Mouse (Mus musculus) embryonic facial prominence, embryonic 13.5 days (tissue): ENCODE data around the gene B4galnt1. TPM values are rescaled to one million over a fixed set of nuclear protein-coding genes. Genes with fewer than 3 reads are reported as not detected.

Experiments used
- ATAC-seq: fragments of 200-750 bp; cut with Nextera tagmentation; 2 replicates; pipeline ENCODE4 v1.8.0; 2017; ENCODE audit warnings: low read depth; ENCODE audit not compliant: insufficient number of reproducible peaks, insufficient read depth, low FRiP score, low TSS enrichment
- H3K27ac ChIP-seq: fragments of 300-500 bp; sonication (generic); 2 replicates; pipeline ENCODE4 v1.5.1; 2015; ENCODE audit warnings: moderate library complexity, mild to moderate bottlenecking, inconsistent platforms
- H3K27me3 ChIP-seq: fragments of 300-500 bp; sonication (generic); 2 replicates; pipeline ENCODE4 v1.6.1; 2015; ENCODE audit warnings: mild to moderate bottlenecking, inconsistent platforms
- H3K36me3 ChIP-seq: fragments of 300-500 bp; sonication (generic); 2 replicates; pipeline ENCODE4 v1.6.1; 2015; ENCODE audit warnings: mild to moderate bottlenecking, inconsistent platforms
- H3K4me1 ChIP-seq: fragments of 300-500 bp; sonication (generic); 2 replicates; pipeline ENCODE4 v1.6.1; 2015; ENCODE audit warnings: inconsistent platforms
- H3K4me2 ChIP-seq: fragments of 300-500 bp; sonication (generic); 2 replicates; pipeline ENCODE4 v1.6.1; 2015; ENCODE audit warnings: moderate library complexity, mild to moderate bottlenecking, inconsistent platforms
- H3K4me3 ChIP-seq: fragments of 300-500 bp; sonication (generic); 2 replicates; pipeline ENCODE4 v1.5.1; 2015; ENCODE audit warnings: mild to moderate bottlenecking, inconsistent platforms
- H3K9ac ChIP-seq: fragments of 300-500 bp; sonication (generic); 2 replicates; pipeline ENCODE4 v1.6.1; 2015; ENCODE audit warnings: mild to moderate bottlenecking, inconsistent platforms
- H3K9me3 ChIP-seq: fragments of 300-500 bp; sonication (generic); 2 replicates; pipeline ENCODE4 v1.6.1; 2016; ENCODE audit warnings: inconsistent platforms
- WGBS: fragments of 180-500 bp; shearing (Covaris S2); methylation state at CpG from one replicate; pipeline ENCODE4 v1.1.7; 2015; ENCODE audit warnings: mixed read lengths; 5-methylcytosine and 5-hydroxymethylcytosine counted together
- polyA plus RNA-seq: library from polyadenylated mRNA; unstranded; fragments of >200 nt; fragmentation: Nextera tagmentation; extraction: Ambion mirVana; gene quantifications from 2 replicates; pipeline ENCODE4 v1.2.1, GENCODE M21; 2015

The B4galnt1 gene
- polyA plus RNA-seq, 1 experiment from 2014 or later: 8.9 TPM

DNA sequence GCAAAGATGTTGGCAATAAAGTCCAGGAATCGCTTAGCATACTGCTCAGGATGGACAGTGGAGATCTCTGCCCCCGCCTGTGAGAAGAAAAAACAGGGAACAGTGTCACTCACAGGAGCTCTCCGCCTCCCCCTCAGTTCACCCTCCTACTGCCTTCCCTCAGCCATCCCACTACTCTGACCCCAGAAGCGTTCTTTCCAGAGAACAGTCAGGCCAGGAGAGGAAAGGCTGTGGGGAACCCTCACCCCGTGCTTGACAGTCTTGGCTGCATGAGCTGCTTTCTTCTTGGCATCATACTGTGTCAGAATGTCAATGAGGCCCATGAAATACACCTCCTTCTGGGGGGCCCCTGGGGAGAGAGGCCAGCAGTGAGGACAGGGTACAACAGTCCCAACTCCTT is 34.0 kb downstream of the B4galnt1 start:
- H3K36me3 ChIP-seq: peaks cover 61% of the 10 kb centered on the region
- H3K4me3 ChIP-seq: no peak overlapping the region
- whole genome bisulfite sequencing: 70% methylated on average over 5 of the region's 5 CpGs
- no peaks in the 10 kb centered on the region for H3K27me3 ChIP-seq
- H3K9me3 ChIP-seq: no peaks in the 10 kb centered on the region
- no peak for ATAC-seq
- no peak overlapping the region for H3K27ac ChIP-seq
- peaks cover 22% of the 10 kb centered on the region for H3K4me1 ChIP-seq
- no peak overlapping the region for H3K4me2 ChIP-seq
- no peak overlapping the region for H3K9ac ChIP-seq

DNA sequence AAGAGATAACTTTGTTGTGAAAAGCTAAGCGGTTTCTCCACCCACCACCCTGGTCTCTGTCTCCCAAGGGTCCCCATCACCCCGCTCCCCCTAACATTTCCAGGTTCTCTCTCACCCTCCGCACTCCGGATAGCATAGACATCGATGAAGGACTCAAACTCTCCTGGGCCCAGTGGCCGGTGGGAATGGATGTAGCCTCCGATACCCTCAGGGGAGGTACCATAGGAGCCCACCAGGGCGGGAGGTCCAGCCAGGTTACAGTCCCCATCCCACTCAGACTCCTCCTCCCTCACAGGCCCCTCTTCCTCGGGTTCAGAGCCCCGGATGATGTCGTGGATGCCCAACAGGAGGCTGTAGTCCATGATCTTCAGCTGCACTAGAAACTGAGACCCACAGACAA is 34.4 kb downstream of the B4galnt1 start:
- Histone ChIP-seq H3K27ac (no peak overlapping the region), H3K9me3 (no peaks in the 10 kb centered on the region), H3K27me3 (no peaks in the 10 kb centered on the region), H3K36me3 (peaks cover 66% of the 10 kb centered on the region), H3K4me1 (peaks cover 18% of the 10 kb centered on the region), H3K4me3 (no peak overlapping the region), H3K9ac (peak overlapping the region; percentile 21; the same call in 1 of the 2 replicates), H3K4me2 (no peak overlapping the region)
- WGBS: 84% methylated on average over 11 of the region's 11 CpGs
- ATAC-seq: no peak

DNA sequence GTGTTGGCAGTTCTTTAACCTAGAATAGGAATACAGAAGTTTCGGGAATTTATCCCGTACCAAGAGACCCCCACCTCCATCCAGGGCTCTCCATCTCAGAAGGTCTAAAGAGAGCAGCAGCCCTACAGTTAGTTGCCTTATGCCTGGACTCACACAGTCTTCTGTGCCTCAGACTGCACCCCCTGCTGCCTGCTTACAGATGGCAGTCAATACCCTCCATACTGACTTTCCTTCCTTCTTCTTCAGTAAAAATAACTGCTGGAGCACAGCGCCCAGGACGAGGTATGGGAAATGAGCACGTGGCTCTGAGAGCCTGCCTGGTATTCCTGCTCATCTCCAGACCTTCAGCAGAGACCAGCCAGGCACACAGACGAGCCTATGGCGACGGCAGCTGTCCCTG is 35.3 kb downstream of the B4galnt1 start:
- 81% methylated on average over 8 of the region's 8 CpGs for whole genome bisulfite sequencing

DNA sequence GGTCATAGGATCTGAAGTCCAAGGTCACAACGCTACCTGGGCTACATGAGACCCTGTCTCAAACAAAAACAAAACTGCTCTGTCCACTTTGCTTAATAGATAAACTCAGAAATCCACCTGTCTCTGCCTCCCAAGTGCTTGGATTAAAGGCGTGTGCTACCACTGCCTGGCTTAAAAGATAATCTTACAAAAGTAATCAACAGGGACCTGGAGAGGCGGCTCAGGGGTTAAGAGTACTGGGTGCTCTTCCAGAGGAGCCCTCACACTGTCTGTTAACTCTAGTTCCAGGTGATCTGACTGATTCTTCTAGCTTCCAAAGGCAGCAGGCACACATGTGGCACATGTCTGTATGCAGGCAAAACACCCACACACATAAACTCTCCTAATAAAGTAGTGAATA is 38.1 kb downstream of the B4galnt1 start:
- Histone ChIP-seq H3K9me3 (no peaks in the 10 kb centered on the region), H3K27ac (no peak overlapping the region), H3K4me3 (no peak overlapping the region), H3K27me3 (no peaks in the 10 kb centered on the region), H3K36me3 (peaks cover 90% of the 10 kb centered on the region), H3K4me1 (no peaks in the 10 kb centered on the region), H3K9ac (no peak overlapping the region), H3K4me2 (no peak overlapping the region)
- ATAC-seq: no peak
- 82% methylated on average over 3 of the region's 3 CpGs for WGBS

More for the DNA sequence above, 35.3 kb downstream of the B4galnt1 start:
- no peak overlapping the region for H3K27ac ChIP-seq
- H3K27me3 ChIP-seq: no peaks in the 10 kb centered on the region
- no peaks in the 10 kb centered on the region for H3K9me3 ChIP-seq
- no peak overlapping the region for H3K4me3 ChIP-seq
- ATAC-seq: no peak
- H3K4me1 ChIP-seq: peaks cover 11% of the 10 kb centered on the region
- peaks cover 74% of the 10 kb centered on the region for H3K36me3 ChIP-seq
- no peak overlapping the region for H3K9ac ChIP-seq
- no peak overlapping the region for H3K4me2 ChIP-seq

DNA sequence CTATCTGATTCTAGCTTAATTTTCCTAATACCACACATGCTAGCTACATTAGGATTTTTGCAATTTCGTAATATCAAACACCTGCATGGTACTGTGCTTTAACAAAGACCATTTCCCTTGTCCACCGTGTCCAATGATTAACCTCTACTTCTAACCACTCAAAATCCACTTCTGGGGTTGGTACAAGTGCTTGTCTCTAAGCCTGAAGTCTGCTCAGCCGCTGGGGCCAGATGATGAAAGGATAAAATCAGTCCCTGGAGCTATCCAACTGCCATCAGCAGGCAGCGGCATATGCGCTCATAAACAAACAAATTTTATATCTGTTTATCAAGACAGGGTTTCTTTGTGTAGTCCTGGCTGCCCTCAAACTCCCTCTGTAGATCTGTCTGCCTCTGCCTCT is 39.6 kb downstream of the B4galnt1 start:
- no peak overlapping the region for H3K9ac ChIP-seq
- peaks cover 4% of the 10 kb centered on the region; the same call in 1 of the 2 replicates for H3K4me1 ChIP-seq
- ATAC-seq: no peak
- no peak overlapping the region for H3K27ac ChIP-seq
- no peak overlapping the region for H3K4me2 ChIP-seq
- 90% methylated on average over 5 of the region's 5 CpGs for WGBS
- H3K27me3 ChIP-seq: no peaks in the 10 kb centered on the region
- H3K36me3 ChIP-seq: peaks cover 80% of the 10 kb centered on the region
- no peaks in the 10 kb centered on the region for H3K9me3 ChIP-seq
- H3K4me3 ChIP-seq: no peak overlapping the region

DNA sequence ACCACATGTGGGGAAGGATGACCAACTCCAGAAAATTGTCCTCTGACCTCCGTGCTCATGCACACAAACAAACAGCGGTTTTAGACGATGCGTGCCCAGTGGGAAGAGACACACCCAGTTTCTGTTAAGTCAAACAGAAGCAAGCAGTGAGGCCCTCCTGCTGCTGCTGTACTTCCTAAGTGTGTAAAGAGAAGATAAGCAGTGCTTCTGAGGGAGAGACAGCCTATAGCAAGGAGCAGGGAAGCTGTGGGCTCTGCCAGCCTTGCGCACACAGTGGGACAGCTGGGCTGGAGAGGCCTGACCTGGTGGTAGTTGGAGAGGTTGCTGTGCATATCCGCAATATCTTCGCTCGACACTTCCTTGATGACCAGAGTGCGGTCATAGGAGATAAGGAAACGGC is 40.3 kb downstream of the B4galnt1 start:
- Histone ChIP-seq H3K4me2 (no peak overlapping the region), H3K9ac (no peak overlapping the region), H3K36me3 (peaks cover 72% of the 10 kb centered on the region), H3K4me3 (no peak overlapping the region), H3K4me1 (peaks cover 10% of the 10 kb centered on the region), H3K27me3 (no peaks in the 10 kb centered on the region), H3K9me3 (no peaks in the 10 kb centered on the region), H3K27ac (no peak overlapping the region)
- 91% methylated on average over 10 of the region's 10 CpGs for WGBS
- no peak for ATAC-seq

DNA sequence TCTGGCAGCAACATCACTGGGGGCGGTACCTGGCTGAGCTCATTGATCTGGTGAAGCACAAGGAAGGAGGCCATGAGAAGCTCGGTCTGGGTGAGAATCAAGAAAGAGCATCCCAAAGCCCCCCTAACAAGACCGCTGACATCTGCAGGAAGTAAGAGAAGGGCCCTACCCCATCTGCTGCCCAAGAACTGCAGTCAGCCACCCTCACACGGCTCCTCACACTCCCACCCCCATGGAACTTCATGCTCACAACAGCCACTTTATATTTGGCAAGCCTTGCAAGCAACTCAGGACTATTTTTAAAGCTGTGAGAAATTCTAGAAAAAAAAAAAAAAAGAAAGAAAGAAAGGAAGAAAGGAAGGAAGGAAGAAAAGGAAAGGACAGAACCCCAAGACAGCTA is 43.9 kb downstream of the B4galnt1 start:
- Histone ChIP-seq H3K9me3 (no peaks in the 10 kb centered on the region), H3K36me3 (peaks cover 45% of the 10 kb centered on the region), H3K27ac (no peak overlapping the region), H3K4me1 (peaks cover 17% of the 10 kb centered on the region), H3K9ac (no peak overlapping the region), H3K27me3 (no peaks in the 10 kb centered on the region), H3K4me2 (no peak overlapping the region), H3K4me3 (no peak overlapping the region)
- 86% methylated on average over 4 of the region's 4 CpGs for WGBS
- ATAC-seq: no peak

DNA sequence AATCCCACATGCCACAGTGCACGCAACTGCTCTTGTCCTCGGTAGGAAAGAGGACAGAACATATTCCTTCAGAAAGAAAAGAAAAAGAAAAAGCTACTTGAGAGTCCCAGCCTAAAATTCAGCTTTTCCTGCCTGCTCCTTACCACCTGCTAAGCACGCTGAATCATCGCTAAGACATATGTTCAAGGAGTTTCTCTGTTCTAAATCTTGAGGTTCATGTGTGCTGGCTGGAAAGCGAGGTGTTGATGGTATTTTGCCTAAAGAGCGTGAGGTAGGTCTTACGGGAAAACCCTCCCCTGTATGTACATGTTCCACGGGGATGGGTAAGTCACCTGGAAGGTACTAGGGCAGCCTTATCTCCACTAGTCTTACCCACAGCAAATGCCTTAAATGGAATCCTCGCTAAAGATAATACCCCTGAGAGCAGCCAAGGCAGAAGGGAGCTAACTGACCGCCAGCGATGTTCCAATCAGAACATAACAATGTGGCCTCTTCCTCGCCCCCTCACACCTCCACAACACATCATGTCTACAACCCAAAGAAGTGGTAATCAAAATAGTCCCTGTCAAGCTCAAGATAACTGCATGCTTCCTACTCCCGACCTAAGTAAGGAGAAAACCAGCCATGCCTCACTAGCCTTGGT is 45.0 kb downstream of the B4galnt1 start:
- WGBS: 85% methylated on average over 13 of the region's 13 CpGs
- H3K36me3 ChIP-seq: peaks cover 34% of the 10 kb centered on the region
- no peak overlapping the region for H3K27ac ChIP-seq
- peaks cover 17% of the 10 kb centered on the region for H3K4me1 ChIP-seq
- H3K4me3 ChIP-seq: peak overlapping the region; percentile 86
- H3K9me3 ChIP-seq: no peaks in the 10 kb centered on the region
- no peaks in the 10 kb centered on the region; the same call in 1 of the 2 replicates for H3K27me3 ChIP-seq
- H3K9ac ChIP-seq: peak overlapping the region; percentile 81; the same call in 1 of the 2 replicates
- peak overlapping the region; percentile 96 for H3K4me2 ChIP-seq
- ATAC-seq: no peak

DNA sequence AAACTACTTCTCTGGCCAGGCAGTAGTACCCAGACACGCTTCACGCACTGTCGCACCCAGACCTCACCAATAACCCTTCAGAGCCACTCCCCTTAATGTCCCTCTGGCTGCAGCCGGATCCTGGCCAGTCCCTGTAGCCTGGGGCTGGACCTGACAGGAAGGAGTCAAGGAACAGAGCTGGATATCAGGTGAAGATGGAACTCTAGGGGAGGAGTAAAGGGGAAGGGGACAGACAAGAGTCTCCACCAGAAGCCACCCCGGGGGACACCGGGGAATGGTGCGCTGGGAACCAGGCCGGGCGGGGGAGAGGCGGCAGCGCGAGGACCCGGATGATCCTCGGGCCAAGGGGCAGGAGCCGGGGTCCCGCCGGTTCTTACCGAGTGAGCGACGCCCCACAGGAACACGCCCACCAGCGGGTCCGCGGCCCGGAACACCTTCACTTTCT is 46.0 kb downstream of the B4galnt1 start:
- Histone ChIP-seq H3K4me3 (peak overlapping the region; percentile 86), H3K27me3 (no peaks in the 10 kb centered on the region; the same call in 1 of the 2 replicates), H3K27ac (no peak overlapping the region), H3K36me3 (peaks cover 25% of the 10 kb centered on the region), H3K9ac (peak overlapping the region; percentile 81), H3K9me3 (no peaks in the 10 kb centered on the region), H3K4me1 (peaks cover 17% of the 10 kb centered on the region), H3K4me2 (peak overlapping the region; percentile 96)
- ATAC-seq: peak; percentile 38
- WGBS: under 1% methylated on average over 22 of the region's 25 CpGs

DNA sequence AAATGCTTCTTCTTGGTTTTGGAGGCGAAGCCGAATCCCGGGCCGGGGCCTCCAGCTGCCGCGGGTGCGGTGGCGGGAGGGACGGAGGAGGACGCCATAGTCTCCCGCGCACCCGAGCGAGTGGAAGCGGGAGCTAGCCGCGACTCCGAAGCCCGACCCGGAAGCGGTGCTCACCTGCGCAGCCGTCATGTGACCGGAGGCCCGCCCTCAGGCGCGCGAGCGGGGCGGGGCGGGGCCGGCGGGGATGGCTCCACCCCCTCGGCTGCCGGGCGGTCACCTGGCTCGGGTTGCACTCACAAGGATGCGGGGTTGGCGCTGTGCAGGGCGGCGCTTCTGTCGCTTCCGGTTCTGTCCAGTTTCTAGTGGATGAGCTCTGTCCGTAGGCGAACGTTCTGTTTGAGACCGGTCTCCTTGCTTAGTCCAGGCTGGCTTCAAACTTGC is 46.4 kb downstream of the B4galnt1 start, which contains the start of gene Pip4k2c:
Pip4k2c (minus strand) TSS at position 172 of the 441 bp plus-strand sequence.
- Histone ChIP-seq H3K36me3 (peaks cover 20% of the 10 kb centered on the region), H3K9me3 (no peaks in the 10 kb centered on the region), H3K4me2 (peak within 1 kb of the TSS; percentile 96), H3K27me3 (no peaks in the 10 kb centered on the region; the same call in 1 of the 2 replicates), H3K4me3 (peak within 1 kb of the TSS; percentile 86), H3K27ac (peak within 1 kb of the TSS; percentile 72), H3K4me1 (peaks cover 17% of the 10 kb centered on the region), H3K9ac (peak within 1 kb of the TSS; percentile 81)
- WGBS: under 1% methylated on average over 47 of the region's 47 CpGs
- peak; percentile 96 for ATAC-seq

DNA sequence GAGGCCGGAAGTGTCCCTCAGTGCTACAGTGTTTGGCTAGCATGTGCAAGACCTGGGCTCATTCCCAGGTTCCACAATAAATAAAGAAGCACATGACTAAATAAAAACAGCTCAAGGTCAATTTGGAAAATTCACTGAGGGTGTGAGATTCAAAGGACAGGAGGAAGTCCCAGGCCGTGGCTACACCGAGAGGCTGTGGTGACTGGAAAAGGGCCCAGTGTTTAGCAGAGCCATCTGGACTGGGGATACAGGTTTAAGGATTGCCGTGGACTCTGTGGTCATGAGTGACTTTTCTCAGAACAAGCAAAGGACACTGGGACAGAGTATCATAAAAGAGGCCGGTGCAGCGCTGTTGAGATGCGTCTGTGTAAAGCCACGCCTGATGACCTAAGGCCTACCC is 48.2 kb downstream of the B4galnt1 start:
- peaks cover 4% of the 10 kb centered on the region; the same call in 1 of the 2 replicates for H3K36me3 ChIP-seq
- H3K27me3 ChIP-seq: no peaks in the 10 kb centered on the region; the same call in 1 of the 2 replicates
- 86% methylated on average over 8 of the region's 8 CpGs for WGBS
- no peak overlapping the region for H3K4me3 ChIP-seq
- no peak for ATAC-seq
- no peaks in the 10 kb centered on the region for H3K9me3 ChIP-seq
- H3K27ac ChIP-seq: no peak overlapping the region
- no peak overlapping the region for H3K4me2 ChIP-seq
- peaks cover 17% of the 10 kb centered on the region for H3K4me1 ChIP-seq
- no peak overlapping the region for H3K9ac ChIP-seq
